Mouse (Mus musculus) bone marrow, adult 2 months (tissue): Measurements from ENCODE around the gene Cdh26.

ENCODE experiments used
- CTCF ChIP-seq: fragments of 200-500 bp; IDR thresholded peaks from 2 replicates; pipeline ENCODE4 v1.5.1; 2011; ENCODE audit warnings: low read length, control low read depth; ENCODE audit not compliant: control insufficient read depth, insufficient read depth
- POLR2A ChIP-seq: fragments of 200-500 bp; IDR thresholded peaks from 2 replicates; pipeline ENCODE4 v1.6.1; 2011; ENCODE audit warnings: low read depth, mild to moderate bottlenecking, control low read depth, low read length, borderline replicate concordance; ENCODE audit not compliant: control insufficient read depth

DNA sequence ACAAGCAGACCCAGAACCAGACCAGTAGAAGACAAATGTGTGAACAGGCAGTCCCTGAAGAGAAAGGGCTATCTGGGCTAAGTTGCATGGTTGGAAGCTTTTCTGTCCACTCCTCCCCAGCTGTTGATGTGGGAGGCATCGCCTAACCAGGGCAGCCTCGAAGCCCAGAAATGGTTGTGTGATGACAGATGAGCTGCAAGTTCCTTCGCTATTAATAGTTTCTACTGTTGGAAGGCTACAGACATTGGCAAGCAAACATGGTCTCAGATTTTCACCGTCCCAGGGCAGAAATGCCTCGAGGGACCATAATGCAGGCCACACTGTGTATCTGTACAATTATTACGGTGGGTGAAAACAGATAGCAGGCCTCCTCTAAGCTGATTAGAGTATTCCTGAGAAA lies 17.7 kb upstream of the Cdh26 start:
- TF ChIP-seq POLR2A (no peak), CTCF (no peak)
